Mouse (Mus musculus) bone marrow macrophage, adult 2 months (primary cell): Measurements from ENCODE around the gene 1700025G04Rik.

Source experiments
- CTCF ChIP-seq: IDR thresholded peaks from 2 replicates; pipeline ENCODE4 v1.5.1; 2012; ENCODE audit warnings: low read depth, mild to moderate bottlenecking, low read length, moderate library complexity
- POLR2A ChIP-seq: IDR thresholded peaks from 2 replicates; pipeline ENCODE4 v1.6.1; 2012; ENCODE audit warnings: mild to moderate bottlenecking, low read depth, low read length, borderline replicate concordance

DNA sequence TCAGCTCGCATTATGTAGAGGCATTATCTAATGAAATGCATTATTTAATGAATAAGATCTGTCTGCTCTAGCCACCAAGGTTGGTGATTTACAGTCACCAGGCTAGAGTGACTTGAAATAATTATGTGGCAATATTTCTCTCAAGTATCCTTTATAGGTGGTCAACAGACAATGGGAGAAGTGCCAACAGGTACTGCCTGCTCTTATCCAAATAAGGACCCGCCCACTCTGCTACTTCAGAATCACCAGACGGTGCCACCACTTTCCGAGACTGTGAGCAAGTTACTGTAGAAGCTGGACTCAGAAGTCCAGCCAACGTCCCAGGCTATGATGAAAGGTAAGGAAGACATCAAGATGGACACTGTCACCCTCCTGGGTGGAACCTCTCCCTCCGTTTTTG, 156.3 kb downstream of the 1700025G04Rik start:
- TF ChIP-seq CTCF (no peak), POLR2A (no peak)
